Mouse (Mus musculus) MEL (cell line): ENCODE measurements around the gene Pcdh9.

Experiments used
- CTCF ChIP-seq, 3 experiments: IDR thresholded peaks in 2 of 3; conservative IDR thresholded peaks in 1 of 3; 2 replicates each; pipeline ENCODE4 v1.5.1; 2011 to 2012; ENCODE audit warnings: low read length in 3 of 3, low read depth in 2 of 3, mild to moderate bottlenecking in 2 of 3, improper control_type of control experiment in 1 of 3, inconsistent platforms in 1 of 3, mixed read lengths in 1 of 3, moderate library complexity in 1 of 3; ENCODE audit not compliant: control insufficient read depth in 1 of 3, insufficient read depth in 1 of 3, poor library complexity in 1 of 3, severe bottlenecking in 1 of 3
- MAFK ChIP-seq: IDR thresholded peaks from 2 replicates; pipeline ENCODE4 v1.6.1; 2011; ENCODE audit warnings: low read depth, mild to moderate bottlenecking, low read length, improper control_type of control experiment, borderline replicate concordance
- NRF1 ChIP-seq: IDR thresholded peaks from 2 replicates; pipeline ENCODE4 v1.6.1; 2014; ENCODE audit warnings: low read depth, mild to moderate bottlenecking, inconsistent platforms, low read length, improper control_type of control experiment, moderate library complexity; ENCODE audit not compliant: poor library complexity, insufficient read depth, severe bottlenecking
- ZKSCAN1 ChIP-seq: IDR thresholded peaks from 2 replicates; pipeline ENCODE4 v1.6.1; 2012; ENCODE audit warnings: low read depth, mild to moderate bottlenecking, inconsistent platforms, low read length, improper control_type of control experiment, moderate library complexity
- ZMIZ1 ChIP-seq: IDR thresholded peaks from 2 replicates; pipeline ENCODE4 v1.6.1; 2012; ENCODE audit warnings: low read depth, mild to moderate bottlenecking, inconsistent platforms, low read length, improper control_type of control experiment, moderate library complexity

DNA sequence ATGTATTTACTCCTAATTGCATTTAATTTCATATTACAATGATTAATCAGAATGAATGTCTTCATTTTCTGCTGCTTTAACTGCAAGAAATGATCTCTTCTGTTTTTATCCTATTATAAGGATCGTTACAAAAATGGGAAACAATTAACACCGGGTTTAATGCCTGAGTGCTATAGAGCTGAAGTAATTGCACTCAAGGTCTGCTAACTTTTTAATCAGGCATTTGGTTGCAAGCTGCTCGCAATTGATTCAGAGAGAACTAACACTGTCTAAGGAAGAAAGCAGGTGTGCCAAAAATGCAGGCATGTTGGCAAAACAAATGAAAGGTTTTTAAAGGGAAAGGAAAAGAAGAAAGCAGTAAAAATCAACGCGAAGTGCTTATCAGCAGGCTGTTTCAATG is 549.1 kb downstream of the Pcdh9 start:
- no peak for TF ChIP-seq MAFK
- TF ChIP-seq ZMIZ1: no peak
- TF ChIP-seq CTCF (IDR thresholded peaks at IDR 0.05 in 2 of 3, conservative IDR thresholded peaks at IDR 0.05 in 1 of 3; ENCODE audit: control insufficient read depth in 1 of 3, insufficient read depth in 1 of 3, low read depth in 2 of 3, low read length in 3 of 3, poor library complexity in 1 of 3, severe bottlenecking in 1 of 3): no peak
- no peak for TF ChIP-seq NRF1
- TF ChIP-seq ZKSCAN1: no peak
